Mouse (Mus musculus) kidney, adult 11 months (tissue): ENCODE measurements around the gene Slc39a5.
A peak's percentile ranks its signal among the peaks of the same experiment; 100 is the strongest.

Source experiments
- DNase-seq: peaks from one replicate; pipeline ENCODE4 v3.0.0; 2022

Slc39a5 gene

DNA sequence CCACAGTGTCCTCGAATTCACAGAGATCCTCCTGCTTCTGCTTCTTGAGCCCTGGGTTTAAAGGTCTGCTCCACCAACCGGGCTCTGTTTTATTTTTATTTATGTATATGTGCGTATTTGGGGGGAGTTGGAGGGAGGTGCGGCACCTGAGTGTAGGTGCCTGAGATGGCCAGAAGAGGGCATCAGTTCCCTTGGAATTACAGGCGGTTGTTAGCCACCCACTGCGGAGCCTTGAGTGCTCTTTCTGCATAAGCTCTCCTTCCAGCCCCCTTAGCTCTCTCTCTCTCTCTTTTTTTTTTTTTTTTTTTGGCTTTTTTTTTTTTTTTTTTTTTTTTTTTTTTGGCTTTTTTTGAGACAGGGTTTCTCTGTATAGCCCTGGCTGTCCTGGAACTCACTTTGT, 26.6 kb downstream of the Slc39a5 start:
- no peak for DNase-seq

DNA sequence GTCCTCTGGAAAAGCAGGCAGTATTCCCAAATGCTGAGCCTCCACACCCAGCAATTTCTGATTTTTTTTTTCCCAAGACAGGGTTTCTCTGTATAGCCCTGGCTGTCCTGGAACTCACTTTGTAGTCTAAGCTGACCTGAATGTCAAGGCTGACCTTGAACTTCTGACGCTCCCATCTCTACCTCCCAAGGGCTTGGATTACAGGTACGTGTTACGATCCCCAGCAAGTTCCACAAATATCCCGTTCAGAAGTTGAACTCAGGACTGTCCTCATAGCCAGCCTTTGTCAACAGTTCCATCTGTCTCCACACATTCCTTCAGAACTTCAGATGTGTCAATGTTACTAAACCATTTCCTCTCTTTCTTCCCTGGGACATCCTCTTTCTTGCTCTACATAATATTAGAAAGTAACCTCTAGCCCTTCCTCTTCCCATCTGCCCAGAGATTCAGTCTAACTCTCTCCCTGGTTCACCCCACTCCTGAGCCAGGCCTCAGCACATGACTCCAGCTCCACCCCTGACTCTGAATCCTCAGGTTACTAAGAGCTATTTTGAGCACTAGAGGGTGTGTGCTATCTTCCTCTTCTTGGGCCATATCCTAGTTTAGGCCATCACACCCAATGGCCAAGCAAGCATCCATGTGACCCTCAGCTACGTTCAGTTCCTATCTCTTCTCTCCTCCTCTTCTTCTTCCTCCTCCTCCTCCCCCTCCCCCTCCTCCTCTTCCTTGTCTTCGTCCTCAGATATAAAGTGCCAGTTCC, 27.9 kb downstream of the Slc39a5 start:
- no peak for DNase-seq

- DNase-seq = no peak
These were observed 28.9 kb downstream of the Slc39a5 start for GRCm38 (mm10) chr10:128372142-128372541.

GRCm38 (mm10) chr10:128370601-128371000, 30.4 kb downstream of the Slc39a5 start:
- no peak for DNase-seq

DNA sequence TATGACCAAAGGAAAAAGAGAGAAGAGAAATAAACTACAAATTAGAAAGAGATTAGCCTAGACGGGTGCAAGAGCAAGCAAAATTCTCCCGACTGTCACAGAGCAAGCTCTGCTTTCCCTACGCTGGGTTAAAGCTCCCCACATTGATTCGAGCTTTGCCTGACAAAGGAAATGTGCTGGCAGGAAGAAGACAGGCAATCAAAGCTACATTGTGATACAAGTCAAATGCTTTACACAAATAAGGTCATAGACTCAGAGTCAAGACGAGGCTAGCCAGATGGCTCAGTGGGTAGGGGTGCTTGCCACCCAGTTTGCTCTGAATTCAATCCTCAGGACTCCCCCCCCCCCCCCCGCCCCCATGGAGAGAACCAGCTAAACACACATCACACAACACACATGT, 31.0 kb downstream of the Slc39a5 start:
- no peak for DNase-seq

GRCm38 (mm10) chr10:128369599-128369998, 31.4 kb downstream of the Slc39a5 start:
- DNase-seq = no peak

GRCm38 (mm10) chr10:128369218-128369543, 31.8 kb downstream of the Slc39a5 start:
- no peak for DNase-seq

DNA sequence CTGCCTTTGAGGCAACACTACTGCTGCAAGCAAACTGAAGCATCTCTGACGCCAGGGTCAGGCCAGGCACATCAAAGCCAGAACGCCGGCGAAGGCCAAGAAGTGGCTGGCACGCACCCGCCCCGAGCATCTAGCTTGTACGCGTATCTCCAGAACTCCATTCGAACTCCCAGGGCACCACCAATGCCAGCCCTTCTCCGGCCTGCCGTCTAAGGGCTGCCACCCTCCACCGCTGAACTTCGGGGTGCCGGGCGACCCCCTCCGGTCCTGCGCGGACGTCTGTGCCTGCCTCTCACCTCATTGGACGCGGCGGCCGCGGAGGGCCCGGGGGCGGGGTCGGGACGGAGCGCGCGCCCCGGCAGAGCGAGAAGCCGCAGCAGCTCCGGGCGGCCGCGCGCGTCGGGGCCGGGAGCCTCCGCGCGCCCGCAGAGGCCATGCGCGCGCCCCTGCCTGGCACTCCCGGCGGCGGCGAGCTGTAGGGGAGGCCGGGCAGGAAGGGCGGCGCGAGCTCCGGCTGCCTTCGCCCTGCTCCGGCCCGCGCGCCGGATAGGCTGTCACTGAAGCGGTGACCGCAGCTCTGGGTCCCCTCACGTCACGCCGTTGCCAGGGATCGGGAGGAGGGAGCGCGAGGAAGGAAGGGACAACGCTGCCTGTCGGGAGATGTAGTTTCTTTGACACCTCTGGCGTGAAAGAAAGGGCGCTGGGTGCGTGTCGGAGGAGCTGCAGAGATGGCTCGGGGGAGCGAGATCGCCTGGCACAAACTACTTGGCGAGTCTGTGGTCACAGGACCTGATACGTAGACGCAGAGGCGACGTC, 32.4 kb downstream of the Slc39a5 start, which contains the start of gene Coq10a:
Coq10a (minus strand) TSS at position 596 of the 816 bp plus-strand sequence.
- peak; percentile 95 for DNase-seq

GRCm38 (mm10) chr10:128367899-128368401, 33.1 kb downstream of the Slc39a5 start:
- DNase-seq = peak; percentile 87

DNA sequence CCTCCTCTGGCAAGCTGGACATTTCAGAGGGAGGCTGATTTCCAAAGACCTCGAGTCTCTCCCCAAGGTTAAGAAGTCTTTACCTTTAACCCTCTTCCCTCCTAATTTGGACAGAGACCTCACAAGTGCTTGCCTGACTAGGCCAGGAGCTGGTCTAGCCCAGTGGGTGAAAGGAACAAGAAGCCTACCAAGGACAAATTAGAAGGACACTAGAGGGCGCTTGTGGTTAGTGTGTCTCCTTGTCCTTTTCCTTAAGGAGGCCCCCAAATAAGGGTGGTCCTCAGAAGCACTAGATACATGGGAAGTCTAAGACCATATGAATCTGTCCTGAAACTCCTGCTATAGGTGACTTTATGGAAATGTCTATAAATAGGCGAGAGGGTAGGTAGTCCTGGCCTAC, 38.5 kb downstream of the Slc39a5 start:
- no peak for DNase-seq

DNA sequence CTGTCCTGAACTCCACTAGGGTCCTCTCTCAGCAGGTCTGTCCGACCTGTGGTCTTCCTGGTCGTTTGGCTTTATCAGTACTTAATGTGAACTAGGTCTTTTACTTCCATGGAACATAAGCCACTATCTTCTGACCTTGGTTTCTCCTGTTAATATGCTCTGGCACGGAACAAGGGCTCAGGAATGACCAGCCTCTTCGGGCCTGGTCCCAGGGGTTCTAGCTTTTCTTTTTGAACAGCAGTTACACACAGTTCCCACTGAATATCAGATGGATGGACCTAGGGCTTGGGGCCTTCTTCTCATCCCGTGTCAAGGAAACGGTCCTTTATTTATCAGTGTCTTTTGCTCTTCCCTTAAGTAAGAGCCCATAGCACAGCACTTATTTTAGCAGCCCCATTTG, 39.2 kb downstream of the Slc39a5 start:
- no peak for DNase-seq

DNA sequence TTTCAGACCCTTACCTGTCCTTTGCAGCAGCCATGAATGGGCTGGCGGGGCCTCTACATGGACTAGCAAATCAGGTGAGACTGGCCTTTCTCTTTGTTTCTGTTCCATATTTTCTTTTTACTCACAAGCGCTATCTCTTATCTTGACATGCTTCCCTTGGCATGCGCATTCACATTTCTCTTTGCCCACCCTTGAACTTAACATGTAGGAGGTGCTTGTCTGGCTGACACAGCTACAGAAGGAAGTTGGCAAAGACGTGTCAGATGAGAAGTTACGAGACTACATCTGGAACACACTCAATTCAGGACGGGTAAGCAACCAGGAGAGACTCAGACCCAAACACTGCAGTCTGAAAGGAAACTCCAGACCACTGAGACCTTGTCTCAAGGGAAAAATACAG, 41.8 kb downstream of the Slc39a5 start:
- DNase-seq = no peak

GRCm38 (mm10) chr10:128358796-128359195, 42.2 kb downstream of the Slc39a5 start:
- no peak for DNase-seq

- no peak for DNase-seq
These were observed 53.5 kb downstream of the Slc39a5 start for GRCm38 (mm10) chr10:128347541-128347940.
